Comparison of ENCODE assay signal across 26 mouse cellular contexts in genomic region chr1:73043671-73044070, GRCm38 (mm10). TPM values are rescaled to one million over a fixed set of nuclear protein-coding genes. Genes with fewer than 3 reads are reported as not detected.
DNase-seq lines count a peak whose midpoint lies in the region; ATAC-seq lines count a peak whose summit lies in the region.
"Had no signal": no experiment of that assay in that cellular context is flagged by ENCODE, and none has a peak within 500 bp of the region (broad histone marks: within the 10 kb centered on the region; RNA-seq: fewer than 3 reads in every experiment).

No protein-coding gene starts in this region.

- H3K4me1 ChIP-seq in heart, embryonic 15.5 days (replicated peaks): peaks cover 19% of the 10 kb centered on the region
- H3K4me1 ChIP-seq in midbrain, embryonic 14.5 days (ENCODE audit: control insufficient read depth, insufficient read depth, low read length): no peaks in the 10 kb centered on the region
- H3K4me1 ChIP-seq: forebrain, embryonic 15.5 days had no signal

- ATAC-seq in heart, embryonic 15.5 days (replicated peaks; ENCODE audit: insufficient number of reproducible peaks, insufficient read depth, low FRiP score, low read depth): peak; percentile 70; the same call in 1 of the 2 replicates
- ATAC-seq in midbrain, embryonic 14.5 days (ENCODE audit: low FRiP score, low TSS enrichment): no peak
- ATAC-seq: activated CD4-positive, CD25-positive, alpha-beta regulatory T cell, adult 4 months; forebrain, embryonic 15.5 days had no signal

- no peak overlapping the region for H3K4me3 ChIP-seq in heart, embryonic 15.5 days
- H3K4me3 ChIP-seq in midbrain, embryonic 14.5 days (replicated peaks; ENCODE audit: low read depth, low read length): no peak overlapping the region
- H3K4me3 ChIP-seq: forebrain, embryonic 15.5 days had no signal

- intact Hi-C loops in gastrocnemius, postnatal 14 days (cut with DNase I; ENCODE audit: low total_unique reads): no loop called here

- H3K9ac ChIP-seq in heart, embryonic 15.5 days: no peak overlapping the region
- no peak overlapping the region for H3K9ac ChIP-seq in midbrain, embryonic 14.5 days (replicated peaks; ENCODE audit: low read length)
- H3K9ac ChIP-seq: forebrain, embryonic 15.5 days had no signal

- no peaks in the 10 kb centered on the region for H3K27me3 ChIP-seq in heart, embryonic 15.5 days
- no peaks in the 10 kb centered on the region for H3K27me3 ChIP-seq in midbrain, embryonic 14.5 days (ENCODE audit: control insufficient read depth, insufficient read depth, low read length)
- H3K27me3 ChIP-seq: forebrain, embryonic 15.5 days had no signal

- peak overlapping the region; percentile 29; the same call in 1 of the 2 replicates for H3K27ac ChIP-seq in heart, embryonic 15.5 days
- H3K27ac ChIP-seq in midbrain, embryonic 14.5 days (replicated peaks; ENCODE audit: low read depth, low read length): no peak overlapping the region
- H3K27ac ChIP-seq: forebrain, embryonic 15.5 days; kidney, postnatal 0 days had no signal

- no peaks in the 10 kb centered on the region for H3K9me3 ChIP-seq in heart, embryonic 15.5 days (replicated peaks)
- no peaks in the 10 kb centered on the region for H3K9me3 ChIP-seq in midbrain, embryonic 14.5 days (ENCODE audit: control insufficient read depth, low read length)
- H3K9me3 ChIP-seq: forebrain, embryonic 15.5 days; G1E had no signal

- H3K4me2 ChIP-seq in heart, embryonic 15.5 days: peak overlapping the region; percentile 20
- H3K4me2 ChIP-seq in midbrain, embryonic 14.5 days (ENCODE audit: low read length): no peak overlapping the region
- H3K4me2 ChIP-seq: forebrain, embryonic 15.5 days had no signal

- DNase-seq in gastrocnemius, postnatal 25 days: peak; percentile 24
- DNase-seq in gastrocnemius, postnatal 14 days: no peak
- DNase-seq in heart, adult 8-10 months (ENCODE audit: low spot score): peak; percentile 41
- peak; percentile 68 for DNase-seq in skeletal muscle tissue, adult 2 months (ENCODE audit: low read depth, low spot score)
- DNase-seq in thymus, adult 18-20 months: no peak
- DNase-seq in midbrain, embryonic 14.5 days: no peak
- DNase-seq: adrenal gland, postnatal 10 days; cerebellum, postnatal 14 days; kidney, adult 11 months; right cerebral cortex, postnatal 25 days; thymus, postnatal 14 days had no signal

- no peaks in the 10 kb centered on the region for H3K36me3 ChIP-seq in heart, embryonic 15.5 days
- H3K36me3 ChIP-seq in midbrain, embryonic 14.5 days (ENCODE audit: control insufficient read depth, insufficient read depth, low read length): no peaks in the 10 kb centered on the region
- H3K36me3 ChIP-seq: forebrain, embryonic 15.5 days; G1E had no signal

- WGBS in heart, embryonic 15.5 days: 29% methylated on average over 10 of the region's 10 CpGs
- WGBS in midbrain, embryonic 14.5 days: 94% methylated on average over 10 of the region's 10 CpGs

RNA-seq across cellular contexts. Expression of gene Tnp1, which starts 28.0 kb away (rescaled TPM):
- not detected for total RNA-seq in gastrocnemius, postnatal 25 days (2021)
- total RNA-seq in gastrocnemius, postnatal 14 days (2021): not detected
- total RNA-seq in heart, adult 8-10 months (2022): not detected
- not detected in 2 replicates for polyA plus RNA-seq in heart, embryonic 15.5 days (2015; fragmentation: Nextera tagmentation; extraction: Ambion mirVana)
- not detected in 2 replicates for polyA plus RNA-seq in midbrain, embryonic 14.5 days (2014; fragmentation: Nextera tagmentation; extraction: Ambion mirVana)
- total RNA-seq: adrenal gland, postnatal 10 days; G1E; layer of hippocampus, adult 18-20 months; layer of hippocampus, postnatal 25 days; left cerebral cortex, postnatal 14 days; midbrain, postnatal 0 days; neutrophil, adult 5-6 weeks had no signal
- polyA plus RNA-seq: activated CD4-positive, CD25-positive, alpha-beta regulatory T cell, adult 4 months; embryonic facial prominence, embryonic 14.5 days; forebrain, embryonic 15.5 days; G1E; hindbrain, embryonic 11.5 days; kidney, postnatal 0 days; limb, embryonic 14.5 days; liver, embryonic 16.5 days; midbrain, postnatal 0 days; stomach, embryonic 16.5 days had no signal

Comparison
In these comparisons a context has a peak if more than half of its experiments do, and no peak if none do; other contexts are left out.
1. DNase-seq: peak in gastrocnemius, postnatal 25 days (single experiment), heart, adult 8-10 months (single experiment) and skeletal muscle tissue, adult 2 months (single experiment); none in gastrocnemius, postnatal 14 days (single experiment), thymus, adult 18-20 months (0 of 2) and midbrain, embryonic 14.5 days (single experiment).